Mouse (Mus musculus) A20 (cell line): ENCODE measurements around the gene Rtn4r.

Source experiments
- DNase-seq: peaks from one replicate; pipeline ENCODE4 v3.0.0-alpha.2; 2011; ENCODE audit warnings: low read depth, low spot score

The Rtn4r gene

GRCm38 (mm10) chr16:18127241-18127861 is at the start of gene Rtn4r:
Gene Rtn4r, plus strand, starts transcription at chr16:18127642.
- no peak for DNase-seq

DNA sequence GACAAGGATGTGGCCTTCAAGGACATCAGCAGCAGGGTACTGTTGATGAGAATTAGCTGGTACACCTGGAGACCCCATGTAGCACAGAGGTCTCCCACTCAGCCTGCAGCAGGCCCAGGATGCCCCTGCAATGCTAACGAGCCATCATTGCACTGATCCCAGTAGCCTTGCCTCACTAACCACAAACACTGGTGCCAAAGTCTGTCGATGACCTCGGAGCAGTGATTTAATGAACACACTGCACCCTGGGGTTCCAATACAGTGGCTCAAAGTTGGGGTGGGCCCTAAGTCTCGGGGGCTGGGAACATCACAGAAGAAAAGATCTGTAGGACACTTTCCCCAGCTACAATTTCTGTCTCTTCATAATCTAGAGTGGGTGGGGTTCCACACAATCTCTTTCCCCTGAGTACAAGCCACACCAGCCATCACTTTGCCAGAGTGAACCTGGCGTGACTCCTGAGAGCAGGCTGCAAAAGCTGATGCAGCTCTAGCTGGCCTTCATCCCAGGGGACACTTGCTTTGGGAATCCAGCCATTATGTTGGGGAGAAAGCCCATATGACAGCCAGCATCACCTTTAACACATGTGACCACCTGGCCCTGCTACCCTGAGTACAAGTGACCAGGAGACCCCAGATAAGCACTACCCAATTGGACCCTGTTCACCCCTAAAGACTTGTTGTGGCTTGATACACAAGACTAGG is 49.0 kb upstream of the Rtn4r start:
- DNase-seq = no peak

DNA sequence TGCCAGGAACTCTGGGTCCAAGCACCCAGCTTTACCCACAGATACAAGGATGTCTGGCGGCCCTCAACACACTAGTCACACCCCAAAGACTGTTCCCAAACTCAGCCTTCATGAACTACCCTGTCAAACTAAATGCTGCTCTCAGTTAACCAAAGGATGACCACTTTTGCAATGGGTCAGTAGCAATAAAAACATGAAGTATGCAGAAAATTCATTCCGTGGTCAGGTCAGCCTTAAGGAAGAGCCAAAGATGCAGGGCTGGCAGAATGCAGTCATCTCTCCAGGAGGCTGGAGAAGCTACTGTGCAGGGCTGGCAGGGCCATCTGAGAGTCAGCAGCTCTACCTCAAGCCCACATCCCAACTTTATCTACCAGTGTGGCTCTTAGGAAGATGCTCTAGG is 48.1 kb upstream of the Rtn4r start:
- DNase-seq = no peak

GRCm38 (mm10) chr16:18080171-18080570 is 47.3 kb upstream of the Rtn4r start:
- DNase-seq = peak; percentile 36

DNA sequence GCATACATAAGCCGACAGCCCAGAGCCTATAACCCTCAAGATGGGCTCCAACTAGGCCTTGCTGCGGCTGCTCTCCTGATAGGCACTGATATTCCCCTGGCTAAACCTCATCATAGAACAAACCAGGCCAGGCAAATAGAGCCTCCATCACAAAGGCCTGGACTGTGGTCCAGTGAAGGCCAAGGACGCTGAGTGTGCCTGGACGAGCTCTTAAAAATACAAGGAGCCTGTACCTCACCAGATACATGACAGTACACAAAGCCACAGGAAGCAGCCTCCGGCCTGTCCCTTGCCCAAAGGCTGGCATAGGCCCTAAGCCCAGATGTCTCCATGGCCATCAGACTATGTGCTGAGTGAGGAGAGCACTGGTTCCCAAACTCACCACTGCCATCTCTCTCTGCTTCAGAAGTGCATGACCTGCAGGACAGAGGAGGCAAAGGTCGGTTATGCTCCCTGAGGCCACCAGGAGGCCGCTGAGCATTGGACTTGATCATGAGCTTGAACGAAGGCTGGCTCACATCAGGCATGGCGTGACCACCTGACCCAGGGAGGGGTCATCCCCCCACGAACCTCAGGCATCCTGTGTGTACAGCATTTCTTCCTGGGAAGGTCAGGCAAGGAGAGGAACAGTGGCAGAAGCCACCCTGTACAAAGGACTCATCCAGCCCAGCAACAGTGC is 46.2 kb upstream of the Rtn4r start:
- DNase-seq = no peak

GRCm38 (mm10) chr16:18082291-18082690 is 45.2 kb upstream of the Rtn4r start:
- no peak for DNase-seq

GRCm38 (mm10) chr16:18083231-18083951 is 44.1 kb upstream of the Rtn4r start:
- no peak for DNase-seq

DNA sequence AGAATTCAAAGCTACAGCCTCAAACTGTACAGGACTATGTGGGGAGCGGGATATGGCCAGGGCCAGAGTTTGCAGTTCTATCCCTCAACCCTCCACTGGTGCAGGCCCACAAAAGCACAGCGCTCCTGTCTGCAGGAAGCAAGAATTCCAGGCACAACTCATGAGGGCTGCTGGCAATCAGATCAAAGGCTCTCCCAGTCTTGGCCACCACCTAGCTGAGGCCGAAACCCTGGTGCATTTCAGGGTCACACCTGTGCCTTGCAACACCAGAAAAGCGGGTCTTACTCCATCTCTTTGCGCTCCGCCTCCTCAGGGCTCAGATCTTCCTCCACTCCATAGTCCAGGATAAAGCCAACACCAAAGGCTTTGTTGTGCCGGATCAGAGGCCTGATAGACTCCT is 43.2 kb upstream of the Rtn4r start:
- no peak for DNase-seq

DNA sequence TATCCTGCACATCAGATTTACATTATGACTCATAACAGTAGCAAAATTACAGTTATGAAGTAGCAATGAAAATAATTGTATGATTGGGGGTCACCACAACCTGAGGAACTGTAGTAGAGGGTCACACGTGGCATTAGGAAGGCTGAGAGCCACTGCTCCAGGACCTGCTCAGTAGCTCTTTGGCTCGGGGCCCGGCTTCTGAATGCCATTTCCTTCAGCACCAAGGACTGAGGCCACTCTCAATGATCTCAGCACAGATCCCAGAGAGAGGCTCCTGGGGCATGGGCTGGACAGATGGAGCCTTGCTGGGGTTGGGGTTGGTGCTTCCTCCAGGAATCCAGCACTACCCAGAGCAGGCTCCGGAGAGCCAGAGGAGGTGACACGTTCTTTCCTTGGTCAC is 40.3 kb upstream of the Rtn4r start:
- no peak for DNase-seq

DNA sequence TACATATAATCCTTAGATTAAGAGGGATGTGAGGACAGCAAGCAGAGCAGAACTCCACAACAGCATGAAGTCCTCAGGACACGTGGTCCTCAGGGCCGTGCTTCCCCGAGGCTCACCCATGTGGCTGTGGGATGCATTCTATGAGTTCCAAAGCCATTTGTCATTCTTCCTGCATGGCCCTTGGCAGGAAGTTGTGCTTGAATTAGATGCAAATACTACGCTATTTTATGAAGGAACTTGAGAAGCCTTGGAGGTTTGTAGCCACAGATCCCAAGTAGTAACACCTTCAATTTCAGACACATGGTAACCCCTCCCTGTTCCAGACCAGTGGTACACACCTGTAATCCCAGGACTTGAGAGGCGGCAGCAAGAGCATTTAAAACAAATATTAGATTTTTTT is 31.1 kb upstream of the Rtn4r start:
- DNase-seq = no peak

DNA sequence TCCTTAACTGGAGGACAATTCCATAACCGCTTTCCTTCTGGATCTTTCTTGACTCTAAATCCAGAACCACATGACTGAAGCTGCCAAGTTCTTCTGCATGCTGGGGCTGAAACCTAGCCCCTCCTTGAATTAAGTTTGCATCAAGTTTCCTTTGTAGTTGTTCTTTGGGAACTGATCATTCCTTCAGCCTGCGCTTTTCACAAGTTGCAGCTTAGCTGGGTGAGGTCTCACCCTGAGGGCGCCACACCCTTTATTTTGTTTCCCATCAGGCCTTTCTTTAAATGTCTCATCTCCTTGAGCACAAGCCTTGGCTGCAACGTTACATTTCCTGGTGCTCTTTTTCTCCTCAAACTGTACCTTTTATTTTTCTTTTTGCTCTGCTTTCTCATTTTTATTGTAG is 24.6 kb upstream of the Rtn4r start:
- DNase-seq = no peak

DNA sequence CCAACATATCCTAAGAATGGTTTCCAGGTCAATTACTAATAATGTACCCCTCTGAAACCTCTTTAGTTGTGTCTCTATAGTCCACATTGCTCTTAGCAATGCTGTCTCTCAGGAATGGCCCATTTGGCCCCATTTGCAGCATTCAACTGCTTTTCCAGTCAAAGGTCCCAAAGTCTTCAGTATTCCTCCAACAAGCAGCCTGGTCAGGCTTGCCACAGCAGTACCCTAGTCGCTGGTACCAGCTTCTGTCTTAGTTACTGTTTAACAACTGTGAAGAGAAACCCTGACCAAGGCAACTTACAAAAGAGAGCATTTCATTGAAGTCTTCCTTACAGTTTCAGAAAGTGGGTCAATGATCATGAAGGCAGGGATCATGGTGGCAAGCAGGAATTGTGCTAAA is 24.1 kb upstream of the Rtn4r start:
- no peak for DNase-seq

GRCm38 (mm10) chr16:18103808-18104207 is 23.6 kb upstream of the Rtn4r start:
- no peak for DNase-seq

DNA sequence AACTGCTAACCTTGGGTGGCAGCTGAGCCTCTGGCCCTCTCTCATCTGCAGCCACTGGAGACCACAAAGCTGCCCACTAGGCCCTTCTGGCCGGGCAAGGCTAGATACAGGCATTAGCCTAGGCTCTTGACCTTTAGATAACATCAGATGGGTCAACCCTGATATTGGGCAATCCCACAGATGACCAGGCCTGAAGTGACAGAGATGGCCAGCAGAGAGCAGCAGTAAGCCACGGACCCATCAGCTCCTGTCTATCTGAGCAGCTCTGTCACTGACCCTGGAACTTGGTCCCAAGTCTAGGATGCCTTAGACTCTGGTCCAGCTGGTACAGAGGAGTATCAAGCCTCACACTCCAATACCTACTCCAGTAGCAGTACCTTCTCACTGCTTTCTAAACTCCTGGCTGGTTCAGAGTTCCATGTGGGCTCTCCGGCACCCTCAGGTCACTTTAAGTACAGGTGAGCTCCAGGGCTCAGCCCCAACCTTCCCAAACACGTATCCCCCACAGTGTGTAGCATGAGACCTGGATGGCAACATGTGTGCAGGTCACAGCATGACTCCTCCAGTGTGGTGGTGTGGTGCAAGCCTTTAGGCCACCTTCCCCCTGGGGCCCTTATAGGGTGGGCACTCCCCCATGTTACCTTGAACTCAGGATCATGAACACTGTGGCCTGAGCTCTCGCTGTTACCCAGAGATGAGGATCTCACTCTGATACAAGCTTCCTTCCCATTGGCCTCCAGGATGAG is 19.0 kb upstream of the Rtn4r start:
- DNase-seq = peak; percentile 46

DNA sequence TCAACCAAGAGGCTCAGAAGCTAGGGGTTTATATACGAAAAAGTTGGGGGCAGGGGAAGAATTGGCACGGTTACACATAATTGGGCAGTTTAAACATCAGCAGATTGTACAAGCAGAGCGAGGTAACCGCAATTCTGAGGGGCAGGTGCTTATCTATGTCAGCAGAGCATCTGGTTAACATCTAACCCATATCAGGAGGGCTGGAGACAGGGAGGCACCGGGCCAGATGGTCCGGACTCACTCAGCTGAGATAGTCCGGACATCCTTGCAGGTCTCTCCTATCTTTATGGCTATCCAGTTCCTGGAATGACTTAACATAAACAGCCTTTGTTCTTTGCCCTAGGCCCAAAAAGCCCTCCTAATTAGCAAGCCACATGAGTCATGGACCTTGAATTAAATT is 16.4 kb upstream of the Rtn4r start:
- DNase-seq = no peak

GRCm38 (mm10) chr16:18116467-18116866 is 11.0 kb upstream of the Rtn4r start:
- DNase-seq = no peak

DNA sequence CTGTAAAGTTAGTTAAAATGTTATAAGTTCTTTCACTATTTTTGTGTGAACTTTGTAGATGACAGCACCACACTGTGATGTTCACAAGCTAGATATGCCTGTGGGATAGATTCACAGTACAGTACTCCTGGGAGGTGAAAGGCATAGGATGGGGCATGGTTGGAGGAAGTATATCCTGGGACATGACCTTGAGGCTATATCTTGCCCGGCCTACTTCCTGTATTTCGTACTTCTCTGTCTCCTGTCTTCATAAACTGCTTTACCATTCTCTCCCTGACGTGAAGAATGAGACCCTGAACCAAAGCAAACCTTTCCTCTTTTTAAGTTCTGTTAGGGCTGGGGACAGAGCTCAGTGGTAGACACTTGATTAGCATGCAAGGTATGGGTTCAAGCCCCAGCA is 9.2 kb upstream of the Rtn4r start:
- DNase-seq = no peak

DNA sequence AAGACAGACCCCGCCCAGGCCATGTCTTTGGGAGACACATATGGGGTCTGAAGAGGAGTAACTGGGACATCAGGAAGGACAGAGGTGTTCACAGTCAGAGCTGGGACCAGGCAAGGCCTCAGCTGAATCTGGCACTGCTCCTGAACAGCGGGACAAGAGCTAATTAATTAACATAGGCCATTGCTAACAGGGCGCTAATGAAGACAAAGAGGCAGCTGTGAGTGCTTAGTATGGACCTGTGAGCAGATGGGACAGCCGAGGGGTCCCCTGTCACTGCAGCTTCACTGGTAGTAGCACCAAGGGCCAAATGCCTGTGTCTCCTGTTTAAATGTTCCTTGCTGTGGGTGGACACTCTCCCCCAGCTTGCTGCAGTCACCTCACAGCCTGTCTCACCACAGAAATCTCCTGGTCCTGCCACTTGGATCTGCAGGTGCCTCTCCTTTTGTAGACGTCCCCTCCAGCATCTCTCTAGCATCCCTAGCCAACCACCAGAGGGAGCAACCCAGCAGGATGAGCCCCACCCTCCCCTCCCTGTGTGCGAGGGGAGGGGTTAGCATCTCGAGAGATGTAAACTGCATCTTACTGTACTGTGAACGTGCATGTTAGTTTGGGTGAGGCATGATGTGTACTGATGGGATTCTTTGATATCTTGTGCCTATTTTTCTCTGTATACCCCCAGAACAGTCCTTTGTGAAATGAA is 8.3 kb upstream of the Rtn4r start:
- DNase-seq = peak; percentile 59

GRCm38 (mm10) chr16:18122740-18123139 is 4.7 kb upstream of the Rtn4r start:
- DNase-seq = no peak

DNA sequence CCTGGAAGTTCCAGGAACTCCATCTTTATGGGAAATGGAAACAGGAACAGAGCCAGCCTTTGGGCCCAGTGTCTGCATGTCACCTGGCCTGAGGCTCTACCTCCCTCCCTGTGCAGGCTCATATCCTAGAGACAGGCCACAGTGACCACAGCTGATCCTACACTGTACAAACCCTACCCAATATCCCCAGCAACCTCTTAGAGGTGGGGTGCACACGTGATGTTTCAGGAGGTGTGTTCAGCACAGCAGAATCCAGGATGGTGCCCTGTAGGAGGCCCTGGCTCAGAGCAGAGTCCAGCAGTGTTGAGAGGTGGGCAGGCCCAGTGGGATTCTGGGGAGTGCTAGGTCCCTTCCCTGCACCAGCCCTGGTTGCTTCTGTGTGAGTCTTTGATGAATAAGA is 4.0 kb upstream of the Rtn4r start:
- no peak for DNase-seq

GRCm38 (mm10) chr16:18124040-18124439 is 3.4 kb upstream of the Rtn4r start:
- DNase-seq = no peak
